Comparison of ENCODE assay signal across 20 mouse cellular contexts in the genomic region with DNA sequence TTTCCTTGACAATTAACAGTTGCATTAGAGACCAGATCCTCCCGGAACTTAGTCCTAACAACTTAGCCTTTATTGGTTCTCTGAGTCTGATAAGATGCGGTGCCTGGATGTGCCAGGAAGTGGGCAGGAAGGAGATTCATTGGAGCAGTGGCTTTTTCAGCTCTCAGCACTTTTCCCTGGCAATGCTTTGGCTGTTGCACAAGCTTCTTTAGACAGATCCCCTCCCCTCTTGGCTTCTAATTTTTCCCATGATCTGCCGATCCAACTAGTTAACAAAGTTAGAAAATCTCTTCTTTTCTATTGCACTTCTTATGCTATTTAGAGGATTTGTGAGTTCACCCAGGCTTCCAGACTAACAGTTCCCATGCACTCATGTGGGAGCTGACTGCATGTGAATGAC.
"Had no signal": no experiment of that assay in that cellular context is flagged by ENCODE, and none has a peak within 500 bp of the region (broad histone marks: within the 10 kb centered on the region; RNA-seq: fewer than 3 reads in every experiment).

No protein-coding gene starts in this region.

- DNase-seq: kidney, adult 11 months; kidney, adult 8-10 months; kidney, postnatal 10 days; kidney, postnatal 36 days; layer of hippocampus, postnatal 36 days; liver, embryonic 13.5 days; lung, embryonic 14.5 days; right cerebral cortex, adult 18-20 months; right cerebral cortex, postnatal 14 days; right cerebral cortex, postnatal 4 days; thymus, adult 2 months; thymus, postnatal 14 days; thymus, postnatal 4 days had no signal

- H3K27ac ChIP-seq: kidney, embryonic 15.5 days; left cerebral cortex, adult 2 months; liver, embryonic 13.5 days; macrophage; midbrain, embryonic 12.5 days; midbrain, embryonic 15.5 days; neural tube, embryonic 13.5 days; stomach, postnatal 0 days had no signal

- H3K4me3 ChIP-seq: kidney, embryonic 15.5 days; left cerebral cortex, adult 2 months; liver, embryonic 13.5 days; midbrain, embryonic 12.5 days; midbrain, embryonic 15.5 days; neural tube, embryonic 13.5 days had no signal
